Mouse (Mus musculus) WW6 (cell line): Measurements from ENCODE around the gene Hps4.

ENCODE experiments used
- DNase-seq: peaks from one replicate; pipeline ENCODE4 v3.0.0-alpha.2; 2013; ENCODE audit warnings: low read depth, low spot score

The Hps4 gene

DNA sequence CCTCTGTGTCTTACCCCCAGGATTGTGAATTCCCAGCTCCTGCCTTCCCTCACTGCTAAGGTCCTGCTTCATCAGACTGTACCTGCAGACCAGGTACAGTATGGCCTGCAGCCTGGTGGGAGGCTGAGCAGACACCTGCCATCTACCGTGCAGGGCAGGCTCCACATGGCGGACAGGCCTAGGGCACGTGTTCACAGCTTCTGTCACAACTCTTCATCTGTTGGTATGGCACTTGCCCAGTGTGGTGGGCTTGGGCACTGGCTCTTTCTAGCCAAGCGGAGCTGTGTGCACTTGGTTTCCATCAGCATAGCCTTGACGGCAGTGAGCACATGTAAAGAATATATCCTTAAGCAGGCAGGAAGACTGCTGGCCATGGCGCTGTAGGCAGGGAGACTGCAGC, 24.0 kb downstream of the Hps4 start:
- DNase-seq = no peak

DNA sequence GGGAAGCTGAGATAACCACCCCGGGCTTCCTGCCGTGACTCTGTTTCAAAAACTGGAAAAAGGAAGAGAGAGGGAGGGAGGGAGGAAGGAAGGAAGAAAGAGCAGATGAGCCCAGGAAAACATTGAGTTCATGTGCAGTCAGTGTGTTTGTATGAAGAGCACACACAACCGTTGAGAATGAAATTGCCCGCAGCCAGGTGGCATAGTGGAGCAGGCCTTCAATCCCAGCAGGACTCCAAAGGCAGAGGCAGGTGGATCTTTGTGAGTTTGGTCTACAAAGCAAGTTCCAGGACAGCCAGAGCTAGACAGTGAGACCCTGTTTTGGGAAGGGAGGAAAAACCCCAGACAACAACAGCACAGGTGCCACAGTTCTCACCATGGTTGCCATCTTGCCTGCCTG, 24.5 kb downstream of the Hps4 start:
- no peak for DNase-seq

DNA sequence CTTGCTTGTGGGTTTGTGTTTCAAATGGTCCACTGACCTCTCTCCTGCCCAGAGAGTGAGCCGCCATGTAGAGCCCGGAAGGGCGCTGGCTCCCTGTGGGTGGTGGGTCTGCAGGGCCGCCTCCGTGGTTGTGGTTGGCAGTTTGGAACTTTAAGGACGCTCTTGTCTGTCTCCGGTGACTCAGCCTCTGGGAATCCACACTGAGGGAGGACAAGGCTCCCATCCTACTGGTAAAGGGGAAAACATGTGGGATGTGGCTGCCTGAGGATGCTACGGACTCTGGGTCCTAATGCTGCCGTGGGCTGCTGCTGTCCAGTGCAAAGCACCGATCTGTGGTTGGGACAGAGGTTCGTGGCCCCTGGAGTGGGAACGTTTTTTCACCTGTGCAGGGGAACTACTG, 25.0 kb downstream of the Hps4 start:
- no peak for DNase-seq

DNA sequence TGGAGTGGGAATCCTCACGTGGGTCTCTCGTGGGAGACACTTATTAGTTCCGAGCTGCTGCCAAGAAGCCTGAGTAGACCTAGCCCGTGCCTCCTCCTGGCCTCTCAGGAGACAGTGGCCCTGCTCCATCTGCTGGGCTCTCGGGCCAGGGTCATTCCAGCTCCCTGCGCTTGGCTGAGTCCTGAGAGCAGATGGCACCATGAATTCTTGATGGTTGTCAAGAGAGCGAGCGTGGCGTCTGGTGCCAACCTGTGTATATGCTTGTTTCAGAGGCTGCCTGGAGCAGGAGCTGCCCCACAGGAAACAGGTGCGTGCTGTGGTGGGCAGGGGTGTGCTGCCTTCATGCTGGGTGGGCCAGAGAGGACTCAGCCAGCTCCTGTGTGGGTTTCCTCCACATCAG, 25.8 kb downstream of the Hps4 start:
- DNase-seq = no peak

- no peak for DNase-seq
These were observed 26.4 kb downstream of the Hps4 start for GRCm38 (mm10) chr5:112369326-112369725.

- DNase-seq = no peak
These were observed 27.4 kb downstream of the Hps4 start for GRCm38 (mm10) chr5:112370236-112370813.

DNA sequence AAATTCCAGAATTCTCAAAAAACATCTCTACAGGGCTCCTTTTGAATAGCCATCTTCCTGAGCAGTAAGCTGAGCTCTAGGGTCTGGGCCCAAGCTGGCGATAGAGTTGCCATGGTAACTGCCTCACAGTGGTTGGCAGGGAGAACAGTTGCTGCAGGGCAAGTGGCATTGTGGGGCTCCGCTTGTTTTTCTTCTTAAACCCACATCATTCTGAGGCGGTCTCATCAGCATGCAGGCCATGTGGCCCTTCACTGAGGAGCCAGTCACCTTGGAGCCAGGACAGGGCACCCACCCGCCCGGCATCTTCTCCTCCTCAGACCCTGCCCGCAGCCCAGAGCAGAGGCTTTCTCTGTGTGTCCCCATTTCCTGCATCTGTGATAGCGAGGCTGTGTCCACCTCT, 29.1 kb downstream of the Hps4 start:
- DNase-seq = no peak

DNA sequence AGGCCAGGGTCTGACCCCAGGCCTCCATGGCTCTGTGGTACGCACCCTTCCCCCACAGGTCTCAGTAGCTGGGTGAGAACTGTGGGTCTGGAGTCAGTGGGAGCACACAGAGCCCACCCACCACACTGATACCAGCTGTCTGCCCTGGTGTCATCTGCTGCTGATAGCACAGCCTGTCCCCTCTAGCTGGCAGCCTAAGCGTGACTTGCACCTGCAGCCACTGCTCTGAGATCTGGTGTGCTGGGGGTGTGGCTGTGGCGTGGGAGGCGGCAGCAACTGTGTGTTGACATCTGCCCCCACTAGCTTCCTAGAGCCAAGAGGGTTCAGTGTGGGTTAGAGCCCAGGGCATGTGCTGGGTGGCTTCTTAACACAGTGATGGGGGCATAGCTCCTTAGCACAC, 33.2 kb downstream of the Hps4 start:
- no peak for DNase-seq

- DNase-seq = no peak
These were observed 34.5 kb downstream of the Hps4 start for GRCm38 (mm10) chr5:112377380-112377779.

DNA sequence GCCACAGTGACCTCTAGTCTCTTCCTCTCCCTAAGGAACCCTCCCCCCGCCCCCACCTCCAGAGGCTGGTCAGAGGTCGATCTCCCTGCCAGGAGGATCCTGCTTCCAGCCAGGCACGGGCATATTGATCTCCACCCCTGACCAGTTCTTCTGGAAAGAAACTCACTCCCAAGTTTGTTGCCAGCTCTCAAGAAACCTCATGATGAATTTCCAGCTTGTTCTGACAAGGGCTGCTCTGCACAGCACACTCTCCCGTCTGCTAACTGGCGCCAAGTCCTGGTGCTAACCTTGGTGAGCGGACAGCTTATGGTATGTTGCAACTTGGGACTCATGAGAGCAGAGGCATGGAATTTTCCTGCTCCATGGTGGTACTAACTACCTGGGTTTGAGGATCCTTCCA, 35.8 kb downstream of the Hps4 start:
- DNase-seq = no peak

DNA sequence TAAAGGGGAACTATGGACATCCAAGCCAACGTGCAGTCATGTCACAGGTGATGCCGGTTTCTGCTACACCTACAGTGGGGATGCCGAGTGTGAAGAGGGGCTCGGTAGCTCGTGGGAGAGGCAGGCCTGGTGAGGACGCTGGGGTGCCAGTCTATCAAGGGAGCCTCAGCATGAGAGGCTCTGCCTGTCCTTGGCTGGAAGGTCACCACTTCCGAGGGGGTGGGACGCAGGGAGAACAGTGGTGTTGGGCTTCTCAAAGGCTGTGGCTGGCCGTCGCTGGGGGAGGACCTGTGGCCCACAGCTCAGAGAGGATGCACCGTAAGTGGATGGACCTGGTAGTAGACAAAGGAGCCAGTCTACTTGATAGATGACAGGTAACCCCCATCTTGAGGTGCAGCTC, 38.3 kb downstream of the Hps4 start:
- no peak for DNase-seq

DNA sequence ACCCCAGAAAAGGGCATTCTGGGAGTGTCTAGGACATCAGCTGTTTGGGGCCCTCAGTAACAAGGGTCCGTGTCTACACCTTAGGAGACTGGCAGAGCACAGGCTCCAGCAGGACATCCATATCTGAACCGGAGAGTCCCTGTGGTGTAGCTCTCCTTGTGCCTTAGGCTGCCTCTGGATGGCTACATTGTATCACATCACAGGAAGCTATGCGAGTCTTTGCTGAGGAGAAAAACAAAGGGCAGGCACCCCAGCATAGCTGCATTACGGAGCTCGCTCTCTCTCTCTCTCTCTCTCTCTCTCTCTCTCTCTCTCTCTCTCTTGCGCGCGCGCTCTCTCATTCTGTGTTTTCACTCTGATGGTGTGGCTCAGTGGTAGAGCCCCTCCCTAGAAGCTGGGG, 39.2 kb downstream of the Hps4 start:
- DNase-seq = no peak

DNA sequence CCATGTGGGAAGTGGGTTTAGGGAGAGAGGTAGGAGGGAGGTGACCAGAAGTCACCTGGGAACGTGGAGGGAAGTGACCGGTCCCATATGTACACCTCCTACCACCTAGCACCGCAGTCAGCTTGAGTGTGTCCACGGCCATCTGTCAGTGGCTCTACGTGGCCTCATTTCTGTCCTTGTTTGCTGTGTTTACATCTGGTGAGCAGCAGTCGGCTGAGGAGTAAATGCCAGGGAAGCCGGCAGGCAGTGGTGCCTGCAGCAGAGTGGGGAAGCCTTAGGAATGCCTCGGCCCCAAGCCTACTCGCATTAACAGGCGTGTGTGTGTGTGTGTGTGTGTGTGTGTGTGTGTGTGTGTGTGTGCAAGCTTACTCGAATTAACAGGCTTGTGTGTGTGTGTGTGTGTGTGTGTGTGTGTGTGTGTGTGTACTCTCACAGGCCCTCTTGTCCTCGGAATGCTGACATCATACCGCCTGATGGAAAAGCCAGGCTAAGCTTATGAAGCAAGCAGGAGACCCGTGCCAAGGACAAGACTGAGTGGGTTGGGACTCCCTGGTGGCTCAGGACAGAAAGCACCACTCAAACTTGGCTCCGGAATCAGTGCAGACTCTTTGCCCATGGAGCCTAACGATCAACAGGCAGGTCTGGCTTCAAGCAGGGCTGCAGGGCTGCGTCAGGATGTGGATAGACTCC, 39.9 kb downstream of the Hps4 start:
- DNase-seq = no peak

DNA sequence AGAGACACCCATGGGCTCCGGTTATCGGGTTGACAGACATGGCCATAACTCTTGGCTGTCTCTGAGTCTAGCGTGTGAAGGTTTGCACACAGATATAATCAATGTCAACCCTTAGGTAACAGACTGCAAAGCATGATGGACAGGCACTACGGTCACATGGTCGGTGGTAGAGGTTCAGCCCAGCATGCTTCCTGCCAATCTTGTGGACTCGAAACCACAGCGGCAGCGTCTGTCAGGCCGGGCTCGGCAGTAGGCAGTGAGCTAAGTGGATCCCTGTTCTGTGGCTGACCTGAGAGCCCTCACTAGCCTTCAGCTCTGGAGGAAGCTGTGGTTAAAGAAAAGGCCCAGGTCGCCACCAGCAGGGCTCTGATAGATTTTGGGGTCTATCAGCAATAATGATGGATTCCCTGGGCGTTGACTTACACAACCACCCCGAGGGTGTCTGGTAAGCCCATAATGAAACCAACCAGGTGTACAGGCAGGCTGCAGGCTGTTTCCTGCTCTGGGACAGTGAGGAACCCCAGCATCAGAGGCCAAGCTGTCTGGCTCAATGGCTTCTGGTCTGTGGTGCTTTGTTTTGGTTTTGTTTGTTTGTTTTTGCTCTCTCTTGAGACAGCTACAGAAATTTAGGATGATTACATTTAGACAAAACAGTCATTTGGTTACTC, 42.1 kb downstream of the Hps4 start:
- DNase-seq = no peak

DNA sequence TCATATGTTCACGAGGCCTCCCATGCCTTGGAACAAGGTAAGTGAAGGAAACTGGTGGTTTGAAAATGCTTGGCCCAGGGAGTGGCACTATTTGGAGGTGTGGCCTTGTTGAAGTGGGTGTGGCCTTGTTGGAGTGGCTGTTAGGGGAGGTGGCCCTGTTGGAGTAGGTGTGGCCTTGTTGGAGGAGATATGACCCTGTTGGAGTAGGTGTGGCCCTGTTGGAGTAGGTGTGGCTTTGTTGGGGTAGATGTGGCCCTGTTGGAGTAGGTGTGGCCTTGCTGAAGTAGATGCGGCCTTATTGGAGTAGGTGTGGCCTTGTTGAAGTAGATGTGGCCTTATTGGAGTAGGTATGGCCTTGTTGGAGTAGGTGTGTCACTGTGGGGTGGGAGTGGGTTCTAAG, 43.1 kb downstream of the Hps4 start:
- DNase-seq = peak; percentile 42

- DNase-seq = no peak
These were observed 46.5 kb downstream of the Hps4 start for GRCm38 (mm10) chr5:112389352-112389751.

DNA sequence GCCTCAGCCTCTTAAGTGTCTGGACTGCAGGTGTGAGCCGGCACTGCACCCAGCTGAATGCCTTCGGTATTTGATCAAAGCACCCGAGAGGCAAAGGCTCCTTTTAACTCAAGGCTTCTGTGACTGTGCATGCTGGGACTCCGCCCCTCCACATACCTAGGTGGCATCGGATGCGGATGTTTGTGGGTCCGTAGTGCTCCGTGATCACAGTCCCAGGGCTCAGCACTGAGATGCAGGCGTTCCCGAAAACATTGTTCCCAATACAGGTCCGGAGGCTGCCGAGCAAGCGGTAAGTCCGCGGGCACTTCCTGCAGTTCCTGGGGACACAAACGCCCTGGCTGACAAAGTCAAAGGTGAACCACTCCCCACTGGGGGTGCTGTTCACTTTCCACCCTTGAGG, 48.1 kb downstream of the Hps4 start:
- DNase-seq = peak; percentile 13

GRCm38 (mm10) chr5:112391676-112392323, 48.9 kb downstream of the Hps4 start:
- DNase-seq = peak; percentile 13

DNA sequence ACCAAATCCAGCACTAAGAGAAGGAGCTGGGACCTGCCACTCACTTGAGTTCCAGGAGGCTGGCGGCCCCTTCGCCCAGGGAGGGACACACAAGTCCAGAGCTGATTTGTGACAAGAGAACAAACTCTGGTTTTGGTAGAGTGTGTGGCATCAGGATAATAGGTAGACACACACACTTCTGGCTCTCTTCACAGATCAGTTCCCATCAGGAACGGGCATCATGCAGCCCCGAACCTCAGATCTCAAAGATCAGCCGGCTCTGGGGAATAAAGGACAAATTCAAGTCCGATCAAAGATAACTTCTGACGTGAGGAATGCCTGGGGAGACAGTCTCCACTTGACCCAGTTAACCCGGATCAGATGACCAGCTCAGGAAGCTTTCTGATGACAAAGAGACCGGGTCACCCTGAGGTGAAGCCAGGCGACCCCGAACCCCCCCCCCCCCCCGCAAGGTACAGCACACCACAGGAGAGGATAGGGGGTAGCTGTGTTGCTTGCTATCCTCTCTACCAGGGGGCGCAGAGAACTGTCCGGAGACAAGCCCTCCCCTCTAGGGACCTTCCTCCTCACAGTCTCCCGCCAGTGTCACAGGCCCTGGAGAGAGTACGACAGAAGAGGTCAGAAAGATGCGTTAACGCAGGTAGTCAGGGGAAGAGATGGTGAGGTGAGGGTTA, 51.0 kb downstream of the Hps4 start:
- no peak for DNase-seq

- no peak for DNase-seq
These were observed 51.5 kb downstream of the Hps4 start for GRCm38 (mm10) chr5:112394415-112394763.

DNA sequence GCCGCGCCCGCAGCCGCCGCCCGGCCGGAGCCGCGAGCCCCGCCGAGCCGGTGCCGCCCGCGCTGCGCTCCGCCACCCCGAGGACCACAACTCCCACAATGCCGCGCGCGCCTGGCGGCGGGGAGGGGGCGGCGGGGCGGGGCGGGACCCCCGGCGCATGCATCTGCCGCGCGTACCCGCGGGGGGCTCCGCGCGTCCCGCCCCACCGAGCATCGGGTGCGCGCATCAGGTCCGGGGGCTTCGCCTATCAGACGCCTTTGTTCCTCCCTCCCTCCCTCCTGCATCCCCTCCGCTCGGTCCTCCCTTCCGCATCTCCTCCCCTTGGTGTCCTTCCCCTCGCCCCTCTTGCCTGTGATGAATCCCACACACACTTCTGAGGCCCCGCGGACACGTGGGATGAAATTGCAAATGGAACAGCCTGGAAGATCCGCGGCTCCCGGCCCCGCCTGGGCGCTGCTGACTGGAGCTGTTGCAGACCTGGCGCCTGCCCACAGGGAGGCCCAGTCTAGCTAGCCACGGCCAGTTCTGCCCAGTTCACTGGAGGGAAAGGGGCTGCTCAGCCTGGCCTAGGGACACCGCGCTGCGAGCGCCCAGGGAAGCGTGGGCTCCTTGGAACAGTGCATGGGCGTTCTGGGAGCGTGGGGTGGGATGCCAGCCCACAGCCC, 52.0 kb downstream of the Hps4 start, which contains the start of gene Asphd2:
Asphd2 (minus strand) TSS at position 88 of the 665 bp plus-strand sequence.
- peak; percentile 22 for DNase-seq

DNA sequence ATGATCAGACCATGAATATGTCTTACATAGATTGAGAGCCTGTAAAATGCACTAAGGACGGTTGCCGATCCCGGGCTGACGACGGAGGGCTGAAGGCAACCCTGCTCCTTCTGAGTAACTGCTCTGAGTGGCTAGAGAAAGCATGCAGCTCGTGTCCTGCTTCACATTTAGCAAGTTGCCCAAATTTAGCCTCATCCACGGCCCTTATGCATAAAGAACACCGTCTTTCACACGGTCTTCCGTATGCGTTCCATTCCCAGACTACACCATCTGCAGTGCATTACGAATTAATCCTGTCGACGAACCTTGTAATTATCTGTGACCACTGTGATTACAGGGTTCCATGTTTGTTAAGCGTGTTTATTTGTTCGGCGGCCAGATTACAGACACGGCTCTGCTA, 53.2 kb downstream of the Hps4 start:
- DNase-seq = no peak
